Mouse (Mus musculus) heart, embryonic 10.5 days (tissue): ENCODE data around the gene Kcnj12. TPM values are rescaled to one million over a fixed set of nuclear protein-coding genes. Genes with fewer than 3 reads are reported as not detected.

Experiments used
- DNase-seq: peaks from one replicate; pipeline ENCODE4 v3.0.0-alpha.2; 2017; ENCODE audit warnings: low spot score
- H3K27ac ChIP-seq: fragments of 300-500 bp; sonication (generic); 2 replicates; pipeline ENCODE4 v1.5.1; 2016; ENCODE audit warnings: mild to moderate bottlenecking
- H3K27me3 ChIP-seq: fragments of 300-500 bp; sonication (generic); 2 replicates; pipeline ENCODE4 v1.6.1; 2016; ENCODE audit warnings: mild to moderate bottlenecking; ENCODE audit not compliant: poor library complexity, insufficient read depth, severe bottlenecking
- H3K36me3 ChIP-seq: fragments of 300-500 bp; sonication (generic); 2 replicates; pipeline ENCODE4 v1.6.1; 2016; ENCODE audit warnings: mild to moderate bottlenecking, moderate library complexity
- H3K4me1 ChIP-seq: fragments of 300-500 bp; sonication (generic); 2 replicates; pipeline ENCODE4 v1.6.1; 2016; ENCODE audit warnings: mild to moderate bottlenecking
- H3K4me3 ChIP-seq: fragments of 300-500 bp; sonication (generic); 2 replicates; pipeline ENCODE4 v1.5.1; 2016; ENCODE audit warnings: mild to moderate bottlenecking, moderate library complexity
- H3K9me3 ChIP-seq: fragments of 300-500 bp; sonication (generic); 2 replicates; pipeline ENCODE4 v1.6.1; 2016; ENCODE audit warnings: mild to moderate bottlenecking, moderate library complexity
- WGBS: fragments of 180-500 bp; shearing (Covaris S2); methylation state at CpG from one replicate; pipeline ENCODE4 v1.1.7; 2016; 5-methylcytosine and 5-hydroxymethylcytosine counted together
- polyA plus RNA-seq: library from polyadenylated mRNA; unstranded; fragments of >200 nt; fragmentation: Nextera tagmentation; extraction: Ambion mirVana; gene quantifications from 2 replicates; pipeline ENCODE4 v1.2.1, GENCODE M21; 2016

Gene Kcnj12
- polyA plus RNA-seq, 1 experiment from 2014 or later: 1.7 TPM

DNA sequence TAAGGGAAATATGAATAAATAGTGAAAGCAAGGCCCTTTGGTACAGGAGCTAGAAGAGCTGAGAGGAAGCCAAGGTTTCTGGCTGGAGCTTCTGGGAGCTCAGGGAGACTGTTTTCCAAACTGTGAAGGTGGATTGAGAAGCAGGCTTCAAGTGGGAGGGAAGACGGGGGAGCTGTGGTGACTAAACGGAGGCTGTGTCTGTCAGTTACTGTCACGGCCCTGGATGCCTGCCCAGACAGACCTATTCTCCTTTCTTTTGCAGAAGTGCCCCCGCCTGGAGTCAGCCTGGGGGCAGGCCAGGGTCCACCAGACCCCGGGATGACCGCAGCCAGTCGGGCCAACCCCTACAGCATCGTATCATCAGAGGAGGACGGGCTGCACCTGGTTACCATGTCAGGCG is 46.5 kb downstream of the Kcnj12 start:
- 76% methylated on average over 10 of the region's 10 CpGs for WGBS

GRCm38 (mm10) chr11:61069645-61070044 is 47.3 kb downstream of the Kcnj12 start:
- H3K4me1 ChIP-seq: peaks cover 38% of the 10 kb centered on the region
- no peaks in the 10 kb centered on the region for H3K36me3 ChIP-seq
- H3K9me3 ChIP-seq: no peaks in the 10 kb centered on the region
- DNase-seq: no peak
- H3K27me3 ChIP-seq: no peaks in the 10 kb centered on the region; the same call in 1 of the 2 replicates
- no peak overlapping the region for H3K27ac ChIP-seq
- H3K4me3 ChIP-seq: no peak overlapping the region
- WGBS: 95% methylated on average over 18 of the region's 18 CpGs

More for the DNA sequence above, 46.5 kb downstream of the Kcnj12 start:
- no peaks in the 10 kb centered on the region for H3K9me3 ChIP-seq
- peaks cover 36% of the 10 kb centered on the region for H3K4me1 ChIP-seq
- H3K27me3 ChIP-seq: peaks cover 6% of the 10 kb centered on the region; the same call in 1 of the 2 replicates
- DNase-seq: no peak
- no peaks in the 10 kb centered on the region for H3K36me3 ChIP-seq
- no peak overlapping the region for H3K4me3 ChIP-seq
- H3K27ac ChIP-seq: no peak overlapping the region

GRCm38 (mm10) chr11:61074646-61075317 is 52.4 kb downstream of the Kcnj12 start:
- Histone ChIP-seq H3K27me3 (peaks cover 3% of the 10 kb centered on the region; the same call in 1 of the 2 replicates), H3K4me1 (peaks cover 43% of the 10 kb centered on the region), H3K36me3 (no peaks in the 10 kb centered on the region), H3K27ac (peak overlapping the region; percentile 53), H3K9me3 (no peaks in the 10 kb centered on the region), H3K4me3 (no peak overlapping the region)
- no peak for DNase-seq
- WGBS: 69% methylated on average over 5 of the region's 5 CpGs

DNA sequence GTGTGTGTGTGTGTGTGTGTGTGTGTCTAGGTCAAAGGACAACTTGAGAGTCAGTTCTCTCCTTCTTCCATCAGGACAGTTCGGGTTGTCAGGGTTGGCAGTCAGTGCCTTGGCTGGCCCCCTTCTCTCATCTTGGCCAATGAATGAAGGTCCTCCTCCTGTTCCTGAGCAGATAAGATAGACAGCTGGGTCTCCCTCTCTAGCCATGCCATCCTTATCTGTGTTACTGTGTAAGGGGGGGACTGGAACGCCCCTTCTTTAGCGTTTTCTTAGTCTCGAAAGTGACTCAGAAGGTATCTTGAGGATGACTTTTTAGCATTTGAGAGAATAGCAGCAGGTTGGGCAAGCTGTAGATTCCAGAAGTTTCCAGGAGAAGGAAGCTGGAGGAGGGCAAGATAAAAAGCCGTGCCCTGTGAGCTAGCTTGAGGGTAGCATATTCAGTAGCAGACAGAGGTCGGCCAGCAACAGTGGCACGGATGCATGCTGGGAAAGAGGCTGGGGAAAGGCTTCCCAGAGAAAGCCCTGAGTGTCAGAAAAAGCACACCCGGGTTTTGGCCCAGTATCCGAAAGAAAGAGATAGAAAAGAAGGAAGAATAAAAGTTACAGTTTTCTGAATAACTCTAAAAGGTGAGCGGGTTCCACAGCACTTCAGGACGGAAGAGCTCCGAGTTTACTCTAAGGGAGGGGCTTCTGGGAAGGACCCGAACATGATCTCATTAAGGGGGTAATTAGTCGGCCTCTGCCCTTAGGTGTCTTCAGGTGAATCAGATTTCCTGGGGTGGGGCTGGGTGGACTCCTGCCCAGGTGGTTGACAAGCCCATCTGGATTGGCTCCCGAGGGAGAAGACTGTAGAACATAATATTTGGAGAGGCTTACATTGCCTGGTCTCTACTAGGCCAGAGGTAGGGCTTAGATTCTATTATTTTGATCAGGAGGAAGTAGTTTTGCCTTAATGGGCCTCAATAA is 53.3 kb downstream of the Kcnj12 start:
- peaks cover 39% of the 10 kb centered on the region for H3K4me1 ChIP-seq
- no peak for DNase-seq
- 0 out of 2 replicates have a peak overlapping the region, but pooled peaks have one; percentile 4 for H3K4me3 ChIP-seq
- peak overlapping the region; percentile 62; the same call in 1 of the 2 replicates for H3K27ac ChIP-seq
- 45% methylated on average over 15 of the region's 15 CpGs for WGBS
- H3K27me3 ChIP-seq: peaks cover 8% of the 10 kb centered on the region; the same call in 1 of the 2 replicates
- H3K9me3 ChIP-seq: no peaks in the 10 kb centered on the region
- H3K36me3 ChIP-seq: no peaks in the 10 kb centered on the region

DNA sequence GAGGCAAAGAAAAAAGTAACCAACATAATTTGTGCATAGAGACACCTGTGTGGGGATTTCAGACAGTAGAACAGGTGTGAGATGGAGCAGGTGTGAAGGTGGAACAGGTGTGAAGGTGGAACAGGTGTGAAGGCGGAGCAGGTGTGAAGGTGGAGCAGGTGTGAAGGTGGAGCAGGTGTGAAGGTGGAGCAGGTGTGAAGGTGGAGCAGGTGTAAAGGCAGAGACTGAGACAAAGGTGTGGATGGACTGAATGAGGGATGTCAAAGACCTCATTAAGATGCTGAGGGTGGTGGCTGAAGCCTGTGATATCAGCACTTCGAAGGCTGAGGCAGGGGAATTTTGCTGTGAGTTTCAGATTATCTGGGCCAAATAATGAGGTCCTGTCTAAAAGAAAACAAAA is 59.3 kb downstream of the Kcnj12 start:
- Histone ChIP-seq H3K4me1 (peaks cover 6% of the 10 kb centered on the region; the same call in 1 of the 2 replicates), H3K9me3 (no peaks in the 10 kb centered on the region), H3K4me3 (no peak overlapping the region), H3K27ac (no peak overlapping the region), H3K36me3 (no peaks in the 10 kb centered on the region), H3K27me3 (peaks cover 18% of the 10 kb centered on the region; the same call in 1 of the 2 replicates)
- DNase-seq: no peak
- 70% methylated on average over 2 of the region's 2 CpGs for WGBS

GRCm38 (mm10) chr11:61090195-61090594 is 67.8 kb downstream of the Kcnj12 start:
- no peak for DNase-seq
- no peak overlapping the region for H3K27ac ChIP-seq
- WGBS: 75% methylated on average over 7 of the region's 7 CpGs

DNA sequence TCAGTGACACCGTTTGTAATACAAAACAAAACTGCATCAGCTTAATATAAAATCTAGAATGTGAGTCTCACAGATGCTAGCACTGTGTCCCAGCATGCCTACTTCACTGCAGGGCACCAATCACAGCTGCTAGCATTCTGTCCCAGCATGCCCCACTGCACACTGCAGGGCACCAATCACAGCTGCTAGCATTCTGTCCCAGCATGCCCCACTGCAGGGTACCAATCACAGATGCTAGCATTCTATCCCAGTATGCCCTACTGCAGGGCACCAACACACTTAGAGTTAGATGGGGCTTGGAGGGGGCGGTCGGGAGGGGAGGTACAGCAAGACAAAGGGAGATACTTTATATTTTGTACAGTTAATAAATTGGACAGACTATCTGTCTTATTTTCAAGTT is 68.8 kb downstream of the Kcnj12 start:
- H3K36me3 ChIP-seq: no peaks in the 10 kb centered on the region
- WGBS: 59% methylated on average over 3 of the region's 3 CpGs
- no peaks in the 10 kb centered on the region; the same call in 1 of the 2 replicates for H3K4me1 ChIP-seq
- no peak overlapping the region for H3K4me3 ChIP-seq
- H3K27ac ChIP-seq: no peak overlapping the region
- H3K27me3 ChIP-seq: no peaks in the 10 kb centered on the region
- DNase-seq: no peak
- H3K9me3 ChIP-seq: no peaks in the 10 kb centered on the region

More at GRCm38 (mm10) chr11:61090195-61090594, 67.8 kb downstream of the Kcnj12 start:
- H3K27me3 ChIP-seq: no peaks in the 10 kb centered on the region
- no peaks in the 10 kb centered on the region for H3K9me3 ChIP-seq
- H3K36me3 ChIP-seq: no peaks in the 10 kb centered on the region
- H3K4me3 ChIP-seq: no peak overlapping the region
- H3K4me1 ChIP-seq: peaks cover 6% of the 10 kb centered on the region; the same call in 1 of the 2 replicates

DNA sequence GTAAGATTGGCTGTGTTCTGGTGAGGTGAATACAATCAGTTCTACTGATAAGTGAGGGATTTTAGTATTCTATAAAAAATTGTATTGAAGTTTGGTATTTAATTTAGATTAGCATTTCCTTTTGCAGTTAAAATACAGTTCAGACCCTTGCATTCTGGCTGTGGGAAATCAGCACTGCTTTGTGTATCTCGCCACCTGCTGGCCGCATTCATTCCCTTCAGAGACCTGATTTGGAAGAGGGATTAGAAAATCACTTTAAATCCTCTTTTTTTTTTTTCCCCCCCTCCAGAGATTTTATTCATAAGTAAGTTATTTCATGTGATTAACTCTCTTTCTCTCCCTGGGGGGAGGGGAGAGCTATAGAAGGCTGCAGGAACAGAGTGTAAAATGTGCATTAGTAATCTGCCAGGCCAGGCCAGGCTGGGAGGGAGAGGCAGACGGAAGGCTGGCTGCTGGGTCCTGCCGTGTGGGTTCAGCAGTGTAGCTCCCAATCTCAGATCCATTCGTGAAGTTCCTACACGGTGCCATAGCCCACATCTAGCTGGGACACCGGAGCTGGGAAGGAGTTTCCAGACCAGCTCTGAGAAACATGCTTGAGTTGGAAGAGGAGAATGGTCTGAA is 69.4 kb downstream of the Kcnj12 start:
- DNase-seq: no peak
- H3K9me3 ChIP-seq: no peaks in the 10 kb centered on the region
- no peak overlapping the region for H3K4me3 ChIP-seq
- no peak overlapping the region for H3K27ac ChIP-seq
- H3K4me1 ChIP-seq: no peaks in the 10 kb centered on the region
- no peaks in the 10 kb centered on the region for H3K36me3 ChIP-seq
- WGBS: 27% methylated on average over 7 of the region's 7 CpGs
- no peaks in the 10 kb centered on the region for H3K27me3 ChIP-seq

DNA sequence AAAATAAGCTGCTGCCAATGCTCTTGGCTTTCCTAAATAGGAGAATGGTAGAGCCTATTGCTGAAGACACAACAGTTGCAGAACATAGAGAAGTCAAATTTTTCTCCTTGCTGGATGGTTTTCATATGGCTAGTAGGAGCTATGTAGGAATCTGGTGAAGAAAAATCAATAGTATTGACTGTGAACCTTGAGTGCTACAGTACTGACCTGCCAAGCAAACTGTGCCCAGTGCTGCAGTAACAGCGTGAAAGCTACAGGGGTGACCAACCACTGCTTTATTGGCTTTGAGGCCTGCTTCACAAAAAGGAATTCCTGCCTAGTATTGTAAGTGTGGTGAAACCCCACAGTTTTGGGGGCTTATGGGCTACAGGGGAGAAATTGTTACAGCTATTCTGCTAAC is 75.7 kb downstream of the Kcnj12 start:
- no peaks in the 10 kb centered on the region for H3K36me3 ChIP-seq
- H3K9me3 ChIP-seq: no peaks in the 10 kb centered on the region
- no peaks in the 10 kb centered on the region for H3K27me3 ChIP-seq
- 74% methylated on average over 1 of the region's 1 CpGs for WGBS
- no peak overlapping the region for H3K27ac ChIP-seq
- H3K4me3 ChIP-seq: no peak overlapping the region
- DNase-seq: no peak
- 0 out of 2 replicates have a peak, but pooled peaks cover 5% of the 10 kb centered on the region for H3K4me1 ChIP-seq

- H3K36me3 ChIP-seq: no peaks in the 10 kb centered on the region
- H3K27ac ChIP-seq: no peak overlapping the region
- 0 out of 2 replicates have a peak, but pooled peaks cover 5% of the 10 kb centered on the region for H3K4me1 ChIP-seq
- DNase-seq: no peak
- H3K9me3 ChIP-seq: no peaks in the 10 kb centered on the region
- H3K27me3 ChIP-seq: peaks cover 10% of the 10 kb centered on the region
- no peak overlapping the region for H3K4me3 ChIP-seq
- 70% methylated on average over 13 of the region's 13 CpGs for WGBS
Measured at GRCm38 (mm10) chr11:61102397-61103339, 80.3 kb downstream of the Kcnj12 start.

DNA sequence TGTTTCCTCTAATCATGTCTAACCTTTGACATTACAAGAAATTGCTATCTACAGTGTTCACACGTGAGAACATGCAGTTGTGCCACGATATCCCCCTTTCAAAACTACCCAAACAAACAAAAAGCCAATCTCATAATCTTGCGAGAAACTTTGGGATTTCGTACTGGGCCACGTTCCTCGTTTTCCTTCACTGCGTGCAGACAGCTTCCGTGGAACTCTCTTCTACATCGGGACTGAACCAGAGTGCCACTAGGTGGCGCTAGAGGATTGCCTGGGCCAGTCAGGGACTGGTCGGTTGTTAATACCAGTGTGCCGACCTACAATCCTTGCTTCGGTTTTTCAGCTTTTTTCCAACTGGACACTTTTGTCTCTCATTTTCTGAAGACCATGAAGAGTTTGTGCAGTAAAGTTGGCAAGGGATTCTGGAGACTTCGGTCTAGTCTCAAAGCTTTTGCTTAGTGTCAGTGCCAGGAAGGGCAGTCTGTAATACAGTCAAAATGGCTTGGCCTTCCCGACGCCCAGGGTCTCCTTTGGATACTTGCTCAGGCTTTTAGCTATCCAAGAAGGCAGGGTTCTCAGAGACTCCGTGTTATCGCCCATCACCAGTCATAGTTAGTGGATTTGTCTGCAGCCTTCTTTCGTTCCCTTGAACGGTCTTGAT is 82.0 kb downstream of the Kcnj12 start:
- Histone ChIP-seq H3K4me3 (no peak overlapping the region), H3K9me3 (no peaks in the 10 kb centered on the region), H3K27ac (no peak overlapping the region), H3K4me1 (0 out of 2 replicates have a peak, but pooled peaks cover 5% of the 10 kb centered on the region), H3K36me3 (no peaks in the 10 kb centered on the region), H3K27me3 (peaks cover 10% of the 10 kb centered on the region)
- DNase-seq: peak; percentile 90
- WGBS: 19% methylated on average over 20 of the region's 20 CpGs
